Mouse (Mus musculus) heart, adult 18-20 months (tissue): ENCODE results near the gene Dapk2. TPM values are rescaled to one million over a fixed set of nuclear protein-coding genes. Genes with fewer than 3 reads are reported as not detected.

Experiments
- DNase-seq, 2 experiments: peaks; one replicate each; pipeline ENCODE4 v3.0.0; 2021 to 2022; ENCODE audit warnings: mixed read lengths in 1 of 2
- total RNA-seq, 2 experiments: library from RNA; stranded (reverse); gene quantifications; 2 replicates each; pipeline ENCODE4 v1.2.3; 2021

The Dapk2 gene
- total RNA-seq, 2 experiments from 2014 or later, result 4.0 to 4.9 TPM

DNA sequence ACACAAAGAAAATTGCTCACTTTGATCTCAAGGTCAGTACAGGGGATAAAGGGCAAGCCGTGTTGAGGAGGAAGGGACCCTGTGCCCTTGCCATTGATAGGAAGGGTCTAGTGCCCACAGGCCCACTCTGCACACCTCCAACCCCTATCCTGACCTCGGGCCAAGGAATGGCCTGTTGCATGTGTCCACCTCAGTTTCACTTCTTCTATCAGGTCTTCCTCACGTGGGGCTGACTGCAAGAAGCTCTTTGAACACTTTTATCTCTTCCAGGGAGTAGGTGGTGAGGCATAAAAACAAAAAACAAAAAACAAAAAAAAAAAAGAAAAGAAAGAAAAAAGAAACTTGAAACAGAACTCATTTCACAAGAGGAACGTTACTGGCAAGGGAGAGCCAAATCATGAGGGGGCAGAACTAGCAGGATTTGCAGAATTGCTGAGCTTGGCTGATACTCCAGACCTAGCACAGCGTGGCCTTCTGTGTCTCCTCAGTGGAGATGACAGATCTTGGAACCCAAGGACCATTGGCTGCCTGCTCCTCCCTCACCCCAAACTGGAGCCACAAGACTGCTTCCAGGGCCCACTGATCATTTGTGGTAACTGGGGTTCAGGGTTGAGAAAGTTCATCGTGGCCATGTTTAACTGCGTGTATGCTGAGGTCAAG, 73.9 kb downstream of the Dapk2 start:
- DNase-seq, result peak; percentile 62 to 72

DNA sequence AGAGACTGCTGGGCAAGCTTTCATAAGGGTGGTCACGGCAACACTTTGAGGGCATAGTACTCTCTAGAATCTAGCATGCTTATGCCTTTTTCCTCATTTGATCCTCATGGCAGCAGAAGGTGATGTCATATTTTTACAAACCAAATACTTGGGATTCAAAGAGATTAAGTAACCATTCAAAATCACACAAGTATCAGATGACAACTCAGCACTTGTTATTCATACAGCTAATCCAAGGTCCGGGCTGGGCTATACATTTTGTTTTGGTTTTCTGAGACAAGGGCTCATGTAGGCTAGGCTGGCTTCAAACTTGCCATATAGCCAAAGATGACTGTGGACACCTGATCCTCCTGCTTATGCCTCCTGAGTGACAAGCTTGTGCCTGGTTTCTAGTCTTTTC, 78.6 kb downstream of the Dapk2 start:
- no peak for DNase-seq

DNA sequence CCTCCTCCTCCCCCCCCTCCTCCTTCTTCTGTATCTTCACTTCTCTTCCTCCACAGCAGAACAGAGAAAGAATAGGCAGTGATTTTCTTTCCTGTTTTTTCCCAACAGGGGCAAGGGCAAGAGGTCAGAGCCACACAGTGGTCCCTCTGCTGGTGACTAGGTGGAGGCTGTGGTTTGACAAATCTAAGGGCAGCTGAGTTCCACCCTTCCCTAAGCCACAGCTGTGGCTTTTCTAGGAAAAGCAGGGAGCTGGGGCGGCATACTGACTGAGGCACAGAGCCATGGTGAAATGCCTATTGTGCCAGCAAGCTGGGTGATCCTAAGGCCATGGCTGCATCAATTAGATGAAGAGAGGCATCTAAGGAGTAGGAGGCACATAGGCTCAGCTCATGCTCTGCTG, 79.7 kb downstream of the Dapk2 start:
- DNase-seq, result no peak

DNA sequence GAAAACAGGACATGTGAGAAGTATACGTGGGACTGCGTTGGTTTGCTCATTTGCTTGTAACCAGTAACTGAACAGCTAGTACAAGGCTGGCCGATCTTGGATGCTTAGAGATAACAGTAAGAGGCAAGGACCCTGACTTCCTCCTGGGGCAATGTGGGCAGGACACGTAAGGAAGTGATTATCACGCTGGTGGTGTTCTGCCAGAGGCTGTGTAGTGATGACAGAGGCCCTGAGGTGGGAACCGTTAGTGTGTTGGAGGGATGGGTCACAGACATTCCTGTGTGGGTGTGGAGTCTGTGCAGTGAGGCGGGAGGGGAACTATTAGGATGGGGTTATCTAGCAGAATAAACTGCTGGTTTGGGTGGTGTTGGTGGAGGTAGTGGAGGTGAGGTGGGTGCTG, 81.2 kb downstream of the Dapk2 start:
- DNase-seq, result no peak

- DNase-seq, result no peak
These were observed 81.7 kb downstream of the Dapk2 start for GRCm38 (mm10) chr9:66239691-66240090.

DNA sequence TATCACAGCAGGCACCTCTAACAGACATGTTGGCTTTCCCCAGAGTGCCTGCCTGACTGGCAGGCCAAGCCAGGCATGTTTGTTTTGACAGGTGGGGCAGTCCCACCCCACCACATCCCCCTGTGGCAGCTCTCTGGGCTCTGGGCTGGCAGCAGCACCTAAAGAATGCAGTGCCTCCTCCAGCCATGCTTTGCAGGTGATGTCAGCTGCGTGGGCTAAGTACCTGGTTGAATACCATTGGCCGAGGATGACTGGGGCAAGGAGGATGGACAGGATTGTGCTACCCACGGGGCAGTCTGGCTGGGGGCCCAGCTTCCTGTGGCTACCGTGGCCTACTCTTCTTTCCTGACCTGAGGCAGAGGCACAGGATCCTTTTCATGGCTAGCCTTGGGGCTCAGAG, 82.5 kb downstream of the Dapk2 start:
- DNase-seq, result no peak

GRCm38 (mm10) chr9:66240991-66241390, 83.0 kb downstream of the Dapk2 start:
- peak in 1 of 2 experiments; percentile 41 for DNase-seq

DNA sequence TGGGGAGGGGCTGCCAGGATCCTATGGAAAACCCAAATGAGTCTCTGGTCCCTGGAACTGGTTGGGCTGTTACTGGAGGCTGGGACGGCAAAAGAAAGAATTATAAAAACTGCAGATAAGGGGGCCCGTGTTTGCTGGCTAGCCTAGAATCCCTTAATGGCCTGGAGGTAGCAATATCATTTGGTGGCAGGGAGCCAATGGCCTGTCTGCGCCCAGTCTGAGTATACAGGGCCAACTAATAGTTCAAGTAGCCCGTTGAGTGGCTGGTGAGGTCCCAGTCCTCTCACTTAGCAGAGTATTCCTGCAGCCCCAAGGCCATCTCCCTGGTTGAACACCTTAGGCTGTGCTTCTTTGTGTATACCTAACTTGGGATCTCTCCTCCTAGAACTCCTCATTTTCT, 83.7 kb downstream of the Dapk2 start:
- DNase-seq, result no peak

DNA sequence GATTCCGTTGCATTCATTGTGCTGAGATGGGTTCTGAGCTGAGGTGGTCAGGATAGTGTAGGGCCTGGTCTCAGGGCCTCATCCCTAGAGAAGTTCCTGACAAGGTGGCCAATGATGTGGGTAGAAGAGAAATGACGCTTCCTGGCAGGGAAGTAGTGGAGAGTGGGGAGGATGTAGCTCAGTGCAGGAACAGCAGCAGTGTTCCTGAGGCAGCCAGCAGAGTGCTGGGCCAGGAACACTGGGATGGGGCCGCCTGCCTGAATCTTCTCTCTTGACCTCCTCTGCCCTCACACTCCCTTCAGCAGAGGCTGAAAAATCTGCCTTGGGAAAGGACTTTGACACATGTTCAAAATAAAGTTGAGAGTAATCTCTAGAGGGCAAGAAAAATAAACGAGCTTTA, 85.2 kb downstream of the Dapk2 start:
- DNase-seq, result peak; percentile 41 to 71

DNA sequence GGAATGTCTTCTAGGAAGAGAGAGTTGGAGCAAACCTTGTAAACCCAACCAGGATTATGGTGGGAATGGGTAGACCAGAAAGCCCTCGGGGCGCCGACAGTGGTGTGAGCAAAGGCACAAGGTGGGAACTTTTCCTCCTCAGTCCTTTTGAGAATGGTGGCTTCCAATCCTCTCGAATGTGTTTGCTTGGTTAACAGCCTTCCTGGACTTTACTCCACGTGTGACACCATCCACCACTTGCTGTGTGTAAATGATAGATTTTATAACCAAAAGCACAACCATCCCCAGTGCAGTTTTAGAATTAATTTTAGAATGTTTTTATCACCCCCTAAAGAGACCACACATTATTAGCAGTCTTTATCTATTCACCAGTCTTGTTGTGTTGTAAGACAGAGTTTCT, 86.1 kb downstream of the Dapk2 start:
- DNase-seq, result no peak

- DNase-seq, result peak; percentile 60 to 74
These were observed 87.7 kb downstream of the Dapk2 start for GRCm38 (mm10) chr9:66245707-66246106.

DNA sequence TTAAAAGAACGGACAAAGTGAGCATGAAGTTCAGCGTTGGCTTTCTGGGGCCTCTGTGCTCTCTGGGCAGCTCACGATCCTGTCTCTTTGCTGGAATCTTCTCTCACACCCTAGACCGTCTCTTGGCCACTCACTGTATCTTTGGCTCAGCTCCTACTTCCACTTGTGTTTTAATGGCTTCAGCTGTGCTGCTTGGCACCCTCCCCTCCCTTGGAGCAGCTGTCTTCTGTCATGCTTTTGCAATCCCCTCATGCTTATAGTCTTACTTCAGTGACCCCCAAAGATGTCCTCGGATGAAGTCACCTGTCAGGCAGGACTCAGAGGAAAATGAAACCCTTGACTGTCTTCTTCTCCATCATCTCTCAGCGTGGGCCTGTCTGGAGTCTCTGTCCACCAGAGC, 91.3 kb downstream of the Dapk2 start:
- DNase-seq, result peak; percentile 59 to 64

- no peak for DNase-seq
These were observed 93.2 kb downstream of the Dapk2 start for GRCm38 (mm10) chr9:66251159-66251691.

DNA sequence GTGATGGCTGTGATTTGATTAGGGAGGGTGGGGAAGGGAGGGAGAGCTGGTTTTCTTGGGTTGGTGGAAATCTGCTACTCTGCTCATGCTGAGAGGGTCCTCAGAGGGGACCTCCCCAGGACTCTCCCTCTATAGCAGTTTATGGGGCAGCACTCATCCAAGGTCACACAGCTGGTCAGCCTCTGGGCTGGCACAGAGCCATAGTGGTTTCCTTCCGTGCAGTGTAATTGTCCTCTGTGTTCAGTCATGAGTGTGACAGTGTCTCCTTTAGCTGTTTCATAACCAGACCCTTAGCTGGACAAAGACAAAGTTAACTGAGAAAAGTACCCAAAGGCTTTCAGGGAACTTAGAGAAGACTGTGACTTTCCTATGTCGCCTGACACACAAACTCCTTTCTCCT, 103.7 kb downstream of the Dapk2 start:
- peak in 1 of 2 experiments; percentile 28 for DNase-seq

DNA sequence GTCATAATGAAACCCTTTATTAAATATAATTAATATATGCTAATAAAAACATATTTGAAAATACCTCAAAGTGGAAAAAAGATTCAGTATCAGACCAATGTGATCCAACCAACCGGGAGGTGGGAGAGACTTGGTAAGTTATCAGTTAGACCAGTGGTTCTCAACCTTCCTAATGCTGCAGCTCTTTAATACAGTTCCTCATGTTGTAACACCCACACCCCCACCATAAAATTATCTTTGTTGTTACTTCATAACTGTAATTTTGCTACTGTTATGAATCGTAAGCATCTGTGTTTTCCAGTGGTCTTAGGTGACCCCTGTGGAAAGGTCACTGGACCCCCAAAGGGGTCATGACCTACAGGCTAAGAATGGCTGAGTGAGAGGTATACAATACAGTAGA, 105.7 kb downstream of the Dapk2 start:
- DNase-seq, result no peak

DNA sequence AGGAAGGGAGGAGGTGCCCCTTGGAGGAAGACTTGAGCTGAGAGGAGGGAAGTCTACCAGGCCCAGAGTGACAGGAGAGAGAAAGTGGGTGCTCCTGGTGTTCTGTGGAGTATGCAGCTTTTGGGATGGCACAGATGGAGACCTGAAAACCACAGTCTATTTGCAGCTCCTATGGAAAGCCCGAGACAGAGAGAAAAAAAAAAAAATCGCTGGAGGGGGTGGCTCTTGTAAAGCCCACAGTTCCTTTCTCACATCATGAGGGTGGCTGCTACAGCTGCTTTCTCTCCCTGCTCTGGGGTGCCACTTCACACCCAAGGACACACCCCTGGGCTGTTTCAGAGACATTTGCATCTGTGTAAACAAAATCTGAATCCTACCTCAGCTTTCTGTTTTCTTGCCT, 107.6 kb downstream of the Dapk2 start:
- no peak for DNase-seq

DNA sequence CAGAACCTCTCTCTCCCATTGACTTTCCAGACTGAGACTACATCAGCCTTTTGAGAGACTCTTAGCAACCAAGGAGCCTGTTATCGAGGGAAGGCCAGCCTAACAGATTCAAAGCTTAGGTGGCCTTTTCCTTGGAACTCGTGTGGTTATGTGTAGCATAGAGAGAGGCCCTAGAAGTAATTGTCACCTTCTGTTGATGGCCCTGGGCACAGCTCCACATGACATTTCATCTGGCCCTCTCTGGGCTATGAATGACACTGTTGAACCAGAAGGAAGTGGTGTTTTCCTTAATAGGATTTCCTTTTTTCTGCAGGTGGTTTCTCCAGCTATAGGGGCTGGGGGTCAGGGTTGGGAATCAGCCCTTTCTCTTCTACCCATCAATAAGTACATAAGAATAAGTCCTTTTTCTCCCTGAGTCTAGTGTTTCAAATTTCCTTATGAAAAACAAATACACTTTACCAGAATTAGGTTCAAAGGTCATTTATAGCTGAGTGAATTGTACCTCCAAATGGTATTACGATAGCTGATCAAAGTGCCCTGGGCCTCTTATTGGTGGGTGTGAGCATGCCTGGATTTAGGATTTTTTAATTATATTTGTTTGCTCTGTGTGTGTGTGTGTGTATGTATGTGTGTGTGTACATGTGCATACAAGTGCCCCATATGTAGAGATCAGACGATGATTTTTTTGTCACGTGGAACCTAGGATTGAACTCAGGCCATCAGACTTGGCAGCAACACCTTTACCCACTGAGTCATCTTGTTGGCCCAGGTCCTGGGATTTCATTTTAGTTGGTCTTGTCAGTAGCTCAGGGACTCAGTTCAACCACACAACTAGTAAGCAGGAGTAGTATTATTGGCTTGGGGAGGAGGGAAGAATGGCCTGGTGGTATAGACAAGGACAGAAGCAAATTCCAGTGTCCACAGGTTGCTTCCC, 108.5 kb downstream of the Dapk2 start:
- no peak for DNase-seq

DNA sequence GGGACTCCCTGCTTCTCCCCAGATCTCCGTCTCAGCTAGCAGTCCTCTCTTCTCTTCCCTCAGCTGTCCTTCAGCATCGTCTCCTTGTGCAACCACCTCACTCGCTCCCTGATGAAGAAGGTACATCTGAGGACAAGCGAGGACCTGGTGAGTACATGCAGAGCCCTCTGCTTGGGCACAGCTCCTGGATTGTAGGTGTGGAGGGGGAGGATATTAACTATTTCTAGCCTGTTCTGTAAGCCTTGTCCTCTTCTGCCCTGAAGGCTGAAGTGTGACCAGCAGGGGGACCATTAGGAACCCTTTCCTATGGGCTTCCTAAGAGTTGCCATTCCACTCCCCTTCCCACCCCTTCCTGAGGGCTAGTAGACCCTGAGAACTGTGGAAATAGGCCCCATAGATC, 110.8 kb downstream of the Dapk2 start:
- DNase-seq, result no peak

- peak; percentile 41 to 67 for DNase-seq
These were observed 112.0 kb downstream of the Dapk2 start for GRCm38 (mm10) chr9:66270038-66270437.

DNA sequence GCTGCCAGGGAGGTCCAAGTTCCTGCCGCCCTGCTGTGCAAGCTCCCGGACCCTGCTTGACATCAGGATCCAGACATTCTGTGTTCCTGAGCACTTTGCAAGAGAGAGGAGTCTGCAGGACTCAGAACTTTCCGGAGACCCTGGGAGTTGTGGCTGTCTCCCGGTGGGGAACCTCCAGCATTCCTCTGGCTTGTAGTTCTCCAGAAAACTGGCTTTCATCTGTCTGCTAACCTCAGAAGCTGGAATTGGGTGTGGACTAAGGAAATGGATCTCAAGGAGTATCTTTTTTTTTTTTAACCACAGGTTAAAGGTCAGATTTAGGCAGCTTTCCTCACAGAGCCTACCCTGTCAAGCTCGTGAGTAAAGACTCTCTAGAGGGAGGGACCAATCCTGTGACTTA, 113.7 kb downstream of the Dapk2 start:
- no peak for DNase-seq

- no peak for DNase-seq
These were observed 115.6 kb downstream of the Dapk2 start for GRCm38 (mm10) chr9:66273632-66274031.

DNA sequence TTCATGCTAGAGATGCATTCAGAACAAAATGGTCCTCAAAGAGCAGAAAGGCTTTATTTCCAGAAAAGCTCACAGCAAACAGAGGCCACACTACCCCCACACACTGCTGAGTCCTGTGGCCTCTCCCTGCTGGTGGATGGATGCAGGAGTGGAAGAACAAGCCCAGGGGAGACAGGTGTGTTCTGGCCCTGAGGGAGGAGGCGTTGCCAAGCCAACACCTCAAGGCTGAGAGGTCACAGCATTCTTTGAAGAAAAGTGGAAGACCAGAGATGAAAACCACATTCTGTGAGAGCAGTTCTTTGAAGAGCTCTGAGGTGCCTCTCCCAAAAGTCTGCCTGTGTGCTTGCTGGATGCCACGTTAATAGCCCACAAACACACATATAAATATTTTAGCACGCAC, 116.6 kb downstream of the Dapk2 start:
- DNase-seq, result no peak

DNA sequence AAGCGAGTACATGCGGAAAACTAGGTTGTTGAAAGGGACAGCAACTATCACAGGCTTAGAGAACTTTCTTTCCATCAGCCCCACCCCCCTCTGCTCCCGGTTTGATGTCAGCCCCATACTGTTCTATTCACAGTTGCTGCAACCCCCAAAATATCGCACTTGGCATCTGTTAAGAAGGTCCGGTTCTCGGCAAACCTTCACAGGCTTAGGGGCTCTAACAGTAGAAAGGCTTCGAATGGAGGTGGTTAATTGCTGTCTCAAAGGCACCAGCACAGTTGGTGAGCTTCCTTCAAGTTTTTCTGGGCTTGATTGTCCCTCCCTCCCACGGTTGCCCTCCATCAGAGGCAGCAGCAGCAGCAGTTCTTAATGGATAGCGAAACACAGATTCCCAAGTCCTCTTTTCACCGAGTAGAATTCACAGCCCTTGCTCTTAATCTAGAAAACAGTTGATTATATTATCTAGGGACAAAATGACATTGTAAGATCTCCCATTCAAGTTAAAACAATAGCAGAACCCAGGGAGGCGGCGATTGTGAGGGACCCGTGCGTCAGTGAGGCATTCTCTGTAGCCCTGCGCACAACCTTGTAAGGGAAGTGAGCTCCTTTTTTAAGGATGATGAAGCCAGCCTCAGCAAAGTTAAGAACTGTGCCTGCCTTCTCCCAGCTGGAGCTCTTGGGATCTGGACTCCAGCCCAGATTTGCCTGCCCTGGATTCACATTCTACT, 117.4 kb downstream of the Dapk2 start:
- peak; percentile 55 to 68 for DNase-seq
